Mouse (Mus musculus): Measurements from ENCODE around the gene Ap2a1. TPM values are rescaled to one million over a fixed set of nuclear protein-coding genes. Genes with fewer than 3 reads are reported as not detected.

Ap2a1 gene
- total RNA-seq, 1 experiment: 82.5 TPM

DNA sequence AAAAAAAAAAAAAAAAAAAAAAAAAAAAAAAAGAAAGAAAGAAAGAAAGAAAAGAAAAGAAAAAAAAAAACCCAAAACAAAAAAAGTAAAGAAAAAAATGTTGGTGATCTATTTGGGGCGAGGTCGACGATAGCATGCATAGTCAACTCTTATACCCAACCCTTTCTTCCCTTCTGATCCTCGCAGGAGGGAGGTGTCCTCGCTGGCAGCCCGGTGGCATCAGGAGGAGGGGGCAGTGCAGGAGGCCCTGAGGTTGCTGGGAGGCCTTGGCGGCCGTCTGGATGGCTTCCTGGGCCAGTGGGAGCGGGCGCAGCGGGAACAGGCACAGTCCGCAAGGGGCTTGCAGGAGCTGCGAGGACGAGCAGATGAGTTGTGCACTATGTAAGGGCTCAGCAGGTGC, 24.3 kb upstream of the Ap2a1 start:
- peaks cover 0 to 14% of the 10 kb centered on the region in 2 experiments; a peak in 2 of 4 replicates for H3K4me1 ChIP-seq (ENCODE audit: control insufficient read depth in 2 of 2, insufficient read depth in 2 of 2, low read length in 2 of 2, poor library complexity in 1 of 2)
- no peak overlapping the region for H3K27ac ChIP-seq (ENCODE audit: insufficient read depth, low read depth, low read length, poor library complexity, severe bottlenecking)
- H3K36me3 ChIP-seq (ENCODE audit: control insufficient read depth, insufficient read depth, low read length, poor library complexity, severe bottlenecking): no peaks in the 10 kb centered on the region
- H3K4me3 ChIP-seq (ENCODE audit: insufficient read depth in 1 of 2, low read depth in 1 of 2, low read length in 2 of 2, poor library complexity in 1 of 2, severe bottlenecking in 1 of 2): no peak overlapping the region
- no peak for DNase-seq (ENCODE audit: low read depth, low spot score)
- no peaks in the 10 kb centered on the region for H3K9me3 ChIP-seq (ENCODE audit: control insufficient read depth, insufficient read depth, low read depth, low read length)
- in situ Hi-C loops (cut with MboI; ENCODE audit: low sequenced_read_pairs in 2 of 2, unreplicated experiment in 2 of 2): no loop called here
- TF ChIP-seq ZC3H11A (IDR thresholded peaks at IDR 0.05; ENCODE audit: borderline replicate concordance, low read depth, low read length) (no peak), HCFC1 (IDR thresholded peaks at IDR 0.05; ENCODE audit: borderline replicate concordance, insufficient read depth, low read length) (no peak), ZNF384 (IDR thresholded peaks at IDR 0.05; ENCODE audit: low read depth, low read length) (no peak), MAFK (IDR thresholded peaks at IDR 0.05; ENCODE audit: insufficient read depth, low read depth, low read length) (no peak), CHD2 (IDR thresholded peaks at IDR 0.05; ENCODE audit: low read depth, low read length) (no peak)
- H3K9ac ChIP-seq (ENCODE audit: insufficient read depth, low read depth, low read length, poor library complexity, severe bottlenecking): no peak overlapping the region

- TF ChIP-seq CHD2 (IDR thresholded peaks at IDR 0.05; ENCODE audit: low read depth, low read length) (no peak), MAFK (IDR thresholded peaks at IDR 0.05; ENCODE audit: insufficient read depth, low read depth, low read length) (no peak), HCFC1 (IDR thresholded peaks at IDR 0.05; ENCODE audit: borderline replicate concordance, insufficient read depth, low read length) (no peak), ZNF384 (IDR thresholded peaks at IDR 0.05; ENCODE audit: low read depth, low read length) (no peak), ZC3H11A (IDR thresholded peaks at IDR 0.05; ENCODE audit: borderline replicate concordance, low read depth, low read length) (no peak)
- H3K4me3 ChIP-seq (ENCODE audit: insufficient read depth in 1 of 2, low read depth in 1 of 2, low read length in 2 of 2, poor library complexity in 1 of 2, severe bottlenecking in 1 of 2): peak overlapping the region; percentile 65 to 92
- in situ Hi-C loops (cut with MboI; ENCODE audit: low sequenced_read_pairs in 2 of 2, unreplicated experiment in 2 of 2): no loop called here
- H3K4me1 ChIP-seq (ENCODE audit: control insufficient read depth in 2 of 2, insufficient read depth in 2 of 2, low read length in 2 of 2, poor library complexity in 1 of 2): peaks cover 0 to 14% of the 10 kb centered on the region in 2 experiments; a peak in 1 of 4 replicates
- peak; percentile 100 for DNase-seq (ENCODE audit: low read depth, low spot score)
- H3K9me3 ChIP-seq (ENCODE audit: control insufficient read depth, insufficient read depth, low read depth, low read length): no peaks in the 10 kb centered on the region
- no peaks in the 10 kb centered on the region for H3K36me3 ChIP-seq (ENCODE audit: control insufficient read depth, insufficient read depth, low read length, poor library complexity, severe bottlenecking)
- H3K27ac ChIP-seq (ENCODE audit: insufficient read depth, low read depth, low read length, poor library complexity, severe bottlenecking): no peak overlapping the region
- H3K9ac ChIP-seq (ENCODE audit: insufficient read depth, low read depth, low read length, poor library complexity, severe bottlenecking): peak overlapping the region; percentile 32
Measured at GRCm38 (mm10) chr7:44952611-44953306, 23.5 kb upstream of the Ap2a1 start.

- no peak for TF ChIP-seq CHD2 (IDR thresholded peaks at IDR 0.05; ENCODE audit: low read depth, low read length)
- TF ChIP-seq ZC3H11A (IDR thresholded peaks at IDR 0.05; ENCODE audit: borderline replicate concordance, low read depth, low read length): no peak
- no peak for TF ChIP-seq ZNF384 (IDR thresholded peaks at IDR 0.05; ENCODE audit: low read depth, low read length)
- TF ChIP-seq MAFK (IDR thresholded peaks at IDR 0.05; ENCODE audit: insufficient read depth, low read depth, low read length): no peak
- no peak for TF ChIP-seq HCFC1 (IDR thresholded peaks at IDR 0.05; ENCODE audit: borderline replicate concordance, insufficient read depth, low read length)
- Histone ChIP-seq H3K27ac (ENCODE audit: insufficient read depth, low read depth, low read length, poor library complexity, severe bottlenecking) (no peak overlapping the region), H3K9ac (ENCODE audit: insufficient read depth, low read depth, low read length, poor library complexity, severe bottlenecking) (0 out of 2 replicates have a peak overlapping the region, but pooled peaks have one; percentile 32), H3K36me3 (ENCODE audit: control insufficient read depth, insufficient read depth, low read length, poor library complexity, severe bottlenecking) (no peaks in the 10 kb centered on the region), H3K4me3 (ENCODE audit: insufficient read depth in 1 of 2, low read depth in 1 of 2, low read length in 2 of 2, poor library complexity in 1 of 2, severe bottlenecking in 1 of 2) (peak overlapping the region; percentile 65 to 92), H3K9me3 (ENCODE audit: control insufficient read depth, insufficient read depth, low read depth, low read length) (no peaks in the 10 kb centered on the region), H3K4me1 (ENCODE audit: control insufficient read depth in 2 of 2, insufficient read depth in 2 of 2, low read length in 2 of 2, poor library complexity in 1 of 2) (peaks cover 0 to 11% of the 10 kb centered on the region in 2 experiments; a peak in 1 of 4 replicates)
- peak; percentile 95 for DNase-seq (ENCODE audit: low read depth, low spot score)
- in situ Hi-C loops (cut with MboI; ENCODE audit: low sequenced_read_pairs in 2 of 2, unreplicated experiment in 2 of 2): no loop called here
Measured at GRCm38 (mm10) chr7:44951960-44952359, 22.7 kb upstream of the Ap2a1 start.

DNA sequence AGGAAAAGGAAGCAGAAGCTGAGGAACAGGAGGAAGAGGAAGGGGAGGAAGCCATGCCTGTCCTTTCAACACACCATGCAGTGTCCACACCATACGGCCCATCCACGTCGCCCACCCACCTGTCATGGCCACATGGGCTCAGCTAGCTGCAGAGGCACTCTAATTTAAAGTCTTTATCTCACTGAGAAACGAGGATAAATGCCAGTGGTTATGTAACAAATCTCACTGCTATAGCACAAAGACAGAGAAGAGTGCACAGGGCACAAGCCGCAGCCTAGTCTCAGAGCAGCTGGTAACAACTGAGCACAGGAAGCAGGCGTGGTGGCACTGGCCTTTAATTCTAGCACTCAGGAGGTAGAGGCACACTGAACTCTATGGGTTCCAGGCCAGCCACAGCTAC, 20.6 kb upstream of the Ap2a1 start:
- Histone ChIP-seq H3K9ac (ENCODE audit: insufficient read depth, low read depth, low read length, poor library complexity, severe bottlenecking) (no peak overlapping the region), H3K27ac (ENCODE audit: insufficient read depth, low read depth, low read length, poor library complexity, severe bottlenecking) (no peak overlapping the region), H3K9me3 (ENCODE audit: control insufficient read depth, insufficient read depth, low read depth, low read length) (no peaks in the 10 kb centered on the region), H3K4me1 (ENCODE audit: control insufficient read depth in 2 of 2, insufficient read depth in 2 of 2, low read length in 2 of 2, poor library complexity in 1 of 2) (peaks cover 0 to 11% of the 10 kb centered on the region in 2 experiments; a peak in 1 of 4 replicates), H3K4me3 (ENCODE audit: insufficient read depth in 1 of 2, low read depth in 1 of 2, low read length in 2 of 2, poor library complexity in 1 of 2, severe bottlenecking in 1 of 2) (no peak overlapping the region), H3K36me3 (ENCODE audit: control insufficient read depth, insufficient read depth, low read length, poor library complexity, severe bottlenecking) (no peaks in the 10 kb centered on the region)
- TF ChIP-seq ZC3H11A (IDR thresholded peaks at IDR 0.05; ENCODE audit: borderline replicate concordance, low read depth, low read length): no peak
- TF ChIP-seq ZNF384 (IDR thresholded peaks at IDR 0.05; ENCODE audit: low read depth, low read length): no peak
- TF ChIP-seq HCFC1 (IDR thresholded peaks at IDR 0.05; ENCODE audit: borderline replicate concordance, insufficient read depth, low read length): no peak
- no peak for TF ChIP-seq CHD2 (IDR thresholded peaks at IDR 0.05; ENCODE audit: low read depth, low read length)
- TF ChIP-seq MAFK (IDR thresholded peaks at IDR 0.05; ENCODE audit: insufficient read depth, low read depth, low read length): no peak
- no peak for DNase-seq (ENCODE audit: low read depth, low spot score)
- in situ Hi-C loops (cut with MboI; ENCODE audit: low sequenced_read_pairs in 2 of 2, unreplicated experiment in 2 of 2): no loop called here

Data from ES-E14 (cell line).